Mouse (Mus musculus) spleen, postnatal 10 days (tissue): ENCODE results near the gene Srsf2.
"Not testable (repeated sequence)": the region's sequence is repeated elsewhere in the genome, so short reads cannot be mapped to it uniquely, and the experiment has no call there.

ENCODE experiments used
- DNase-seq, 2 experiments: peaks; one replicate each; pipeline ENCODE4 v3.0.0; 2021 to 2022; ENCODE audit warnings: low spot score in 2 of 2

The Srsf2 gene

DNA sequence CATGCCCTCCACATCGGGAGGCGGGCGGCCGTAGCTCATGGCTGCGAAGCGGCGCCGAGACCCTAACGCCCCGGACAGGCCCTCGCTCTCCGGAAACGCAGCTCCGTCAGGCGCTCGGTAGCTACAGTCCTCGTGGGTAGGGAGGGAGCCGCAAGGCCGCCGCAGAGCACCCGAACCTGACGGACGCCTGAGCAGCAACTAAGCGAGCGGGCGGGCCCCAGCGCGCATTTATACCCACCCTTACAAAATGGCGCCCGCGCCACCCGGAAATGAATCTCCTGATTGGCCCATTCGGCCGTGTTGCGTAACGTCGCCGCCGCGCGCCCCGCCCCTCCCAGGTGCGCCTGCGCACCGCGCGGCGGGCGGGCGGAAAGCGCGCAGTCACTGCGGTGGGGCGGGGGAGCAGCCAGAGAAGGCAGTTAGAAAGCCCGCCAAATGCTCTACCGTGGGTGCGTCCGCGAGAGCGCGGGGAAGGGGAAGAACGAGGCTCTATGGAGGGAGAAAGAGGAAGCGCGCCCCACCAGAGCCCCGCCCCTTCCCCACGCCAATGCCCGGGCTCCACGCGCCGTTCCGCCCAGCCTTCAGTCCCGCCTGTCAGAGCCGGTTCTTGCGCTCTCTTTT, at the start of gene Srsf2:
Gene Srsf2, minus strand, starts transcription at position 204 of the 621 bp plus-strand sequence.
- DNase-seq: peak; percentile 96 to 98

DNA sequence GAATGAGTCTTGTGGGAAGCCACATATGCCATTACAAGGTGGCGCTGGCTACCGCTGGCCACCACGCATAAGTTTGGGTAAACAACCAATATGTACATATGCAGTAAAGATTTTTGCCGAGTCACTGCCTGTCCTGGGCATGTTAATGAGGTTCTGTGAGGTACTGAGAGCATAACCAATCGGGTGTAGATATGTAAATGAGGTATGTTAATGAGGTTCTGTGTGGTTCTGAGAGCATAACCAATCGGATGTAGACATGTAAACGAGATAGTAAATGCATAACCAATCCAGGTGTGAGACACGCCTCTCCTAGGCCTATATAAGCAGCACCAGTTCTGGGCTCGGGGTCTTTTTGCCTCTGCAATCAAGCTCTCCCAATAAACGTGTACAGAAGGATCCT, 49.7 kb upstream of the Srsf2 start:
- not testable (repeated sequence) for DNase-seq

DNA sequence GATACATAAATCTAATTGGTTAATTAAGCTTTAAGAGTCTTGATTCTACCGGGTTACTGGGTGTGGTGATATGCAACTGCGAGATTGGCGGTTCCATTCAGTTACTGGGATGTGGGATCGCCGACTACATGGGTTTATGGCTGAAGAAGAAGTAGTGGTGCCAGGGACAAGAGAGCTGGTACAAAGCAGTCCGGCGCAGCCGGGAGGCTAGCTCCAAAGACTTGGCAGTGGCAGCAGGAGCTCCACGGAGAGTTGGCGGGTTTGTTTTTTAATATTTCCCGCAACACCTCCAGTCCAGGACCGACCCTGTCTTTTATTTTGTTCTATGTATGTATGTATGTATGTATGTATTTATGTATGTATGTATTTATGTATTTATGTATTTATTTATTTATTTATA, 46.4 kb upstream of the Srsf2 start:
- DNase-seq: no peak

DNA sequence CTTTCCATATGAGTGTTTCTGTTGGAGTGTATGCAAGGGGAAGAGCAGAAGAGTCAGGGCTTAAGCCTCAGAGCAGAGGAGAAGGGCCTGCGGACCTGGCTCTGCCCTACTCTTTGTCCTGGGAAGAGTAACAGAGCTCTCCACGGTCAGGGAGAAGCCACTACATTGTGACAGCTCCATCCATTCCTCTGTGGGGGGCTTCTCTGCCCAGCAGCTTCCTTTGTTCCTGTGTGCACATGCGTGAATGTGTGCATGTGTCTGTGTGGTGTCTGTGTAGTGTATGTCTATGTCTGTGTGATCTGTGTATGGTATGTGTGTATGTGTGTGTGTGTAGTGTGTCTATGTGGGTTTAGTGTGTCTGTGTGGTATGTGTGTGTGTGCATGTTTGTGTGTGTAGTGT, 42.5 kb upstream of the Srsf2 start:
- no peak for DNase-seq

DNA sequence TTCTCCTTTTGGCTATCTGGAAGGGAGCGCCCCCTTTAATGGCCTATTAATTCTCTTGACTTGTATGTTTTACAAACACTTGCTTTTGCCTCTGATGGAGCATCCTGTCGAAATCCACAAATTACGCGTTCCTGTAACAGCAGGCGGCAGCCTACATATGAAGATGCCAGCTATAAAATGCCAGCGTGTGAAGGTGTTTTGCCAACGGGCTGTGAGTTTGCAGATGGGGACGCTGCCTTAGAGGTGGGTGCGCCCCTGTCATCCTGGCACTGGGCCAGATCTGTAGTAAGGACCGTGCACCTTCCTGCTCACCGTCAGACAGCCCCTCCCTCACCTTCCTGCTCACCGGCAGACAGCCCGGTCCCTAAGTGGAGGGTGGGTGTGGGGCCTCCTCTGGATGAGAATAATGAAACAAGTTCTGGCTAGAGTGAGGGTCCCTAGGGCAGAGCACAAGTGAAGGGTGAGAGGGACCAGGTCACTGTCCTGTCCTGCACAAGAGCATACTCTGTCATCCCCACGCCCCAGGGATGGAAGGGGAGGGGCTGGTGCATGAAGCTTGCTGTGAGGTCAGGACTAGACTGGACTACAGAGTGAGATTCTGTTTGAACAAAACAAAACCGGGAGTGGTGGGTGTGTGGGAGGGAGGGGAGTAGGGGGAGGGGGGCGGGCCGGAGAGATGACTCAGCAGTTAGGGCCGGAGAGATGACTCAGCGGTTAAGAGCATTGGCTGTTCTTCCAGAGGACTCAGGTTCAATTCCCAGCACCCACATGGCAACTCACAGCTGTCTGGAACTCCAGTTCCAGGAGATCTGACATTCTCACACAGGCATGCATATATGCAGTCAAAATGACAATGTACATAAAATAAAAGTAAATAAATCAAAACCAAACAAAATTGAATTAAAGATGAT, 40.9 kb upstream of the Srsf2 start:
- DNase-seq: no peak

DNA sequence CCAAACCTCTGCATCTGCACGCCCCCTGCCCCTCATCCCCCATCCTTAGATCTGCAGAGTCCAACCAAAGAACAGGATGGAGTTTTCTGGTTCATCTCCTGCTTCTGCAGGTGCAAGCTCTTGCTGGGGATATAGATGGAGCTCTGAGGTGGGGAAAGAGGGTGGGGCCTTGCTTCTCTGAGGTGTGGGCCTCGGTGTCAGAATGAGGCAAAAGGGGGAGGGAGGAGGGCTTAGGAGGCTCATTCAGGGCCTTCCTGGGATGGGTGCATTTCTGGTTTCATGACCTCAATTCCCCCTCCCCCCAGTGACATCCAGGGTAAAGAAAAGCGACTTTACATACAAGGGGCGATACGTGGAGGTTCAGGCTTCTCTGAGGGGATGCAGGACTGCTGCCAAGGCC, 34.2 kb upstream of the Srsf2 start:
- no peak for DNase-seq

DNA sequence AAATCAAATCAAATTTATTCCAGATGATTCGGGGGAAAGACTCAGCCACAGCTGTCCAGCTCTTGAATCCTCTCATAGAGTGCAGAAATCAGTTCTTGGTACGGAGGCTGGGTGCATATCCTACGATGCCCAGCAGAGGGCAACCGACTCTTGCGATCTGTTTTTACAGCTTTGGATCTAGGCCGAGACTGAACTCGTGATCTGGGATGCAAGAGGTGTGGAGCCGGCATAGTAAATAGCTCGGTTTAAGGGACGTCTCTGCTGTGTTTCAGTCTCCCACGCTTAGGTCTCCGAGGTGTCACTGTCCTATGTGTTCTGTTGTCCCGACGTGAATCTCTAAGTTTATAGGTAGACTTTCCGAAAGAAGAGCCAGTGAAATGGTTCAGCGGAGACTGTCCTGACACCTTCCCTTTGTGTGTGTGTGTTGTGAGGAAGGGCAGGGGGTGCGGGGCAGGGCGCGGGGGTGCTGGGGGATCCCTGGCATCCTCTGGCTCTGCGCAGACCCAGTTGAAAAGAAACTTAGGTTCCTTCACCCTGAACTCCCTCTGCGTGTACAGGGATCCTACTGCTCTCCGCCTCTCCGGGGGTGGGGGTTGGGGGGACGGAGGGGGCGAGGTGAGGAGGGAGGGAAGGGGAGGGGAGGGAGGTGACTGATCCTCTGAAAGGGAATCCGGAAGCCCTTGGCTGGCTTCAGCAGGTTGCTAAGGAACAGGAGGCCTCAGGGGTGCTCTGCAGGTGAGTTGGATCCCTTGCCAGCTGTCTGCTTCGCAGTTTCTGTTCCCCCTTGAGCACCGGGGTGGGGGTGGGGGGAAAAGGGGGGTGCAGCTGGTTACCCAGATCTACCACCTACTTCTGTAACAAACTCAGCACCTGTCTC, 32.6 kb upstream of the Srsf2 start:
- DNase-seq: peak; percentile 49 to 74

DNA sequence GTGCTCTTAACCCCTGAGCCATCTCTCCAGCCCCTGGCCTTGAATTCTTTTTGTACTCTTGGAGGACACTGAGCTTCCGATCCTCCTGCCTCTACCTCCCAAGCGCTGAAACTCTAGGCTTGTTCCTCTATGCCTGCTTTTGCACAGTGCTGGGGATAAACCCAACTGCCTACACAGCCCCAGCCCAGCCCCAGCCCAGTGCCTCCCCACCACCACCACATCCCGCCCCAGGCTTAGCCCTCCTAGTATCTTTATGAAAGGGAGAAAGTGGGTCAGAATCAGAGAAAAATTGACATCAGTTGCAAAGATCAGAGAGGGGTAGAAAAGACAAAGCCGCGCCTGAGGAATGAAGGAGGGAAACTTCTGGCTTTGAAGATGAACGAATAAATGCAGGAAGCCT, 31.2 kb upstream of the Srsf2 start:
- no peak for DNase-seq

DNA sequence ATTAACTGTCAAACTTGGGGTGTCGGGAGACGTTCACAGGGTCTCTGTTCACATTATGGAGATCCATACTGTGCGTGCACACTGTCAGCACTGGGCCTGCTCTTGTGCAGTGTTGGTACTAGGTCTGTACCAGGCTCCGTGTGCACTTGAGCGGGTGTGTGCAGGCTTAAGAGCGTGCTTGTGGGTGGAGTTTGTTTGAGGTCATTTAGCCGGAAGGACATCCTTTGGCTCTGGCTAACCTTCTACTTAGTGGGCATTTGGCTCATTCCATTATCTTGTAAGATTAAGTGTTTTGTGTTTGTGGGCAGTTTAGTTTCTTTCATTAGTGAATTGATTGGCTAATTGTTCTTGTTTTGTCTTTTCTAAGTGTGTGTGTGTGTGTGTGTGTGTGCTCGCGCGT, 29.6 kb upstream of the Srsf2 start:
- no peak for DNase-seq

DNA sequence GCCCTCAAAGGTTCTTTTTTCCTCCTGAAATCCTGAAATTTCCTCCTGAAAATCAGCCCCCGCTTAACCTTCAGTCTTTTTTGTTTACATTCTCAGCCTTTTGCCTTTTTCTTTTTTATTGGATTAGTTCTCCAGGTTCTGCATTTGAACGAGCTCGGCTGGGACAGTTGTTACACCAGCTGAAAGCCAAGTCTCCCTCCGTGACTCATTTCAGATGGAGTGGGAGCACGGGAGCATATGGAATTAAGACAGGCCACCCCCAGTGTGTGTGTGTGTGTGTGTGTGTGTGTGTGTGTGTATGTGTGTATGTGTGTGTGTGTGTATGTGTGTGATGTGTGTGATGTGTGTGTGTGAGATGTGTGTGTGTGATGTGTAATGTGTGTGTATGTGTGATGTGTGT, 28.5 kb upstream of the Srsf2 start:
- DNase-seq: no peak

DNA sequence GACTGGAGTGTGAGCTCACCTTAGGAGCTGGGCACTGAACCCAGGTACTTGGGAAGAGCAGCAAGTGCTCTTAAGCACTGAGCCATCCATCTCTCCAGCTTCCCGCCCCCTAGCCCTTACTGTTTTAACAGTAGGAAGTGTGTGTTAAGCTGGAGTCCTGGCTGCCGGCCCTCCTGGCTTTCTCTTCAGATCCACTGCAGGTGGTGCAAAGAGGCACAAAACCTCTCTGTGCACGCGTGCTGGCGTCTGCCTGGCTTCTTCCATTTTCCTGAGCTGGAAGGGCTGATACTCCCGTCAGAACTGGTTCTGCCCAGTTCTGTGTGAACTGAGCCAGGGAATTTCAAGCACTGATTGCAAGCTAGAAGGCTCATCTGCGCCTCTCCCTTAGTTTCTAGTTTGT, 27.9 kb upstream of the Srsf2 start:
- DNase-seq: no peak

DNA sequence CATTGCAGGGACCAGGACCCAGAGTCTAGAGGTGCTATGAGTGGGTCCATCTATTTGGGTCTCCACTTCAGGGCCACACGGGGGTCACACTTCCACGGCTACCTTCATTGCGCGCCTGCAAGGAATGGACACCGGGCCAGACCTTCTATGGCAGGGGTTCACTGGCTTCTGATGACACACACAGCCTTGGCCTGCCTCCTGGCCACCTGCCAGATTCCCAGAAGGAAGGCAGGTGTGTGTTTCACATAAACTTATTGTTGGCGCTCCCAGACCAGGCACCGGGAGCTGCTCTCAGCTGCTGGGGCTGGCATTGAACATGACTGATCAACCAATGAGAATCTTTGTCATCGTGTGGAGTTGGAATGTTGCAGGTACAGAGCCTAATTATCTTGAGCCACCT, 25.6 kb upstream of the Srsf2 start:
- no peak for DNase-seq

DNA sequence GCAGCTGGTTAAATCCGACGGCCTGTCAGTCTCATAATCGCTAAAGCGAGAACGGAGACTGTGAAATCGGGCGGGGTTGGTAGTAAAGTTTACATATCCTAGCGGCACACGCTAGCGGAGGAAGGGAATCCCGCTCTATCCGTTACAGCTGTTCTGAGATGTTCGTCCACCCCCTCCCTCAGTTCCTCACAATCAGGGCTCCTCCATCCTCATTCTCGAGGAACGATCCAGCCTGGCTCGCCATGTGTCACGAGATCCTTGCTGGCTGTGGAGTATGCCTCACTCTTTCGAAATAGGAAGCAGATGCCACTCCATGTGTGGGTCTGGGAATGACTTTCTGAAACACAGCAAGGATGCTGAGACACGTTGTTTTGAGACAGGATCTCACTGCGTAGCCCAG, 21.1 kb upstream of the Srsf2 start:
- DNase-seq: no peak

DNA sequence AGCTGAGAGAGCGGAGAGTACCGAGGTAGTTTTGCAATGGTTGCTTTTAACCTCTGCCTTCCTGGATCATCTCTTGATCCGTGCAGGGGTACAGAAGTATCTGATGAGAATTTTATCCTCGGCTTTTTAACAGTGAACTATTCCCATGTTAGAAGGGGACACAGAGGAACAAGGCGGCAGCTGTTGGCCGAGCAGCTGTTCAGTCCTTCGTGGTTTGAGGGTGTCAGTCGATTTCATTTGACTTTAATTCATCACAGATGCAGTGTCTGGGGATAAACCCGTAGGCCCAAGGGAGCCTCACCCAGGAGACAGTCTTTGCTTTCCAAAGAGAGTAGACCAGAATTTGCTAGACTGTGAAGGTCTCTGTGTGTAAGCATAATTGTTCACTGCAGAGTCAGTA, 18.6 kb upstream of the Srsf2 start:
- no peak for DNase-seq

DNA sequence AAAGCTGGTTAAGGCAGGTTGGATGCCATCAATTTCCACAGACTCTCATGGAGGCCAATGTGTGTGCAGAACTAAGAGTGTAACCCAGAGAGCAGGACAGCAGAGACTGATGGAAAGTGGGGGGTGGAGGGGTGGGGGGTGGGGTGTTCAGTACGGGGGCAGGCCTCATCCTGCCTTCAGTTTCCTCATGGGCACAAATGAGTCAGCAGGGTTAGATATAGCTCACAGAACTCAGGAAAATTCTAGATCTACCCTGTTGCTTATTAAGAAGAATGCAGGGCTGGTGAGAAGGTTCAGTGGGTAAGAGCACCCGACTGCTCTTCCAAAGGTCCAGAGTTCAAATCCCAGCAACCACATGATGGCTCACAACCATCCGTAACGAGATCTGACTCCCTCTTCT, 16.7 kb upstream of the Srsf2 start:
- DNase-seq: no peak

DNA sequence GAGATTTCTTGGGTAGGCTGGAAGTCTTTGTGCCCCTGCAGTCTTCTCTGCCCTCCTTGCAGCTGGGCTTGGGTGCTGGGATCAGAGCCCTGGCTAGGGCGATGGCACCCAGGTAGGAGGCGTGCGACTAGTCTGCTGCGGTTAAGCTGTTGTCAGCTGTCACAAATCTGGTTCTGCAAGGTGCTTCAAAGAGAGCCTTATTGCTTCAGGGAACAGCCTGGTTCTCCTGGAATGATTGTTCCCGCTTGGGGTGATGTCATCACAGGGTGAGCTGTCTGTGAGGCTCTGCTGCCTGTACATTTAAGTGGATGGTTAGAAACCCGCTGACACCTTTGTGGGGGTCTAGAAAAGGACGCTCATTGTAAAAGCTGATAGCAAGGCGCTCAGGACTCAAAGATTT, 16.3 kb upstream of the Srsf2 start:
- DNase-seq: no peak

DNA sequence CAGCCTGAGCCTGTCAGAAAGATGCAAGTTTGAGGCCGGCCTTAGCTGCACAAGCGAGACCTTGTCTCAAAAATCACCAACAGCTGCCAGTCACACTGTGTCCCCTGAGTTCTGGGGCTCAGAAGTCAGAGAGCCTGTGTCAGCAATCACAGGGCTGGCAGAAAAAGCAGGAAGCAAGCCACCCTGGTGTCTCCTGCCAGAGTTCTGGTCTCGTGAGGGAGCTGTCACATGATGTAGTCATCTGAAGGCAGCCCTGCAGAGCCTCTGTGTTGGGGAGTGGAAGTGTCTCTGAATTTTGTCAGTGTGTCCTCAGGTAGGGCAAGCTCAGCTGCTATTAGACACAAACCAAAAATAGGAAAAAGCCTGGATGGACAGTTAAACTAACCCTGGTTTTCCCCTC, 15.2 kb upstream of the Srsf2 start:
- no peak for DNase-seq

DNA sequence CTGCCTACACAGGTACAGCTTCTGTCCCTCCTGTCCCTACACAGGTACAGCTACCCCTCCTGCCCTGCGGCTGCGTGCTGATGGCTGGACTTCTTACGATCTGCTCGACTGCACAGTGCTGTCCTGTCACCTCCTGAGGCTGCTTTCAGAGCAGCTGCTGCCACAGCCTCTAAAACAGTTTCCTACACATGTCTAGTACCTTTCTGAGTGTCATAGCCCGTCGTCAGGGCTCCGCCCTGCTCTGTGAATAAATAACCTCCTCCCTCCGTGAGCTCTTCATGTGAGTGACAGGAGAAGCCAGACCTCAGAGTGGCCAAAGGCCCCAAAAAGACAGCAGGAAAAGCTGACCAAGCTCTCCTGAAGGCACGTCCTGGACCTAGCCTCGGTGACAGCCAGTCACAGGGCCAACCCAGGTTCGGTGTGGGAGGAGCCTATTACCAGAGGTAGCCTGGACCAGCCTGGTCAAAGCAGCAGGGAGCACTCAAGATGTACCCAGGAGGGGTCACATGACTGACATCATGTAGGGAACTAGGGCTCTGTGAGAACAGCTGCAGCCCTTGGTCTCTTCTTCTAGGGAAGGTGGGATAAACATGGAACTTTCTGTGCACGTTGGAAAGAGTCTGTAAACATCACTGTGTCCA, 13.2 kb upstream of the Srsf2 start:
- DNase-seq: no peak

DNA sequence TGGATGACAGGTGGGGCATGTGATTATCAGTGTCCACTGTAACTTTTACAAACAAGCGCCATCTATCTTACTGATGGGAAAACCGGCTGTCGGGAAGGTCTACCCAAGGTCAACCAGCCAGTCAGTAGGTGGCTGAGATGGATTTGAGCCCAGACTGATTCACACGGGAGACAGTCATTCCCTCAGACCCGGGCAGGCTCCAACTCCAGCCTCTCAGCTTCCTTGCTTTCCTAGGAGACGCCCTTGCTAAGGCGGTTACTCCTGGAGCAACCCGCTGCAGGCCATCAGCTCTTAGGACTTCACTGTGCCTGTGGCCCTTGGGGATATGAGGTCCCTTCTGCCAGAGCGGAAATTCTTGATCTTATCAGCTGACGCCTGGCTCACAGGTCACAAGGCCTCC, 11.6 kb upstream of the Srsf2 start:
- DNase-seq: no peak

DNA sequence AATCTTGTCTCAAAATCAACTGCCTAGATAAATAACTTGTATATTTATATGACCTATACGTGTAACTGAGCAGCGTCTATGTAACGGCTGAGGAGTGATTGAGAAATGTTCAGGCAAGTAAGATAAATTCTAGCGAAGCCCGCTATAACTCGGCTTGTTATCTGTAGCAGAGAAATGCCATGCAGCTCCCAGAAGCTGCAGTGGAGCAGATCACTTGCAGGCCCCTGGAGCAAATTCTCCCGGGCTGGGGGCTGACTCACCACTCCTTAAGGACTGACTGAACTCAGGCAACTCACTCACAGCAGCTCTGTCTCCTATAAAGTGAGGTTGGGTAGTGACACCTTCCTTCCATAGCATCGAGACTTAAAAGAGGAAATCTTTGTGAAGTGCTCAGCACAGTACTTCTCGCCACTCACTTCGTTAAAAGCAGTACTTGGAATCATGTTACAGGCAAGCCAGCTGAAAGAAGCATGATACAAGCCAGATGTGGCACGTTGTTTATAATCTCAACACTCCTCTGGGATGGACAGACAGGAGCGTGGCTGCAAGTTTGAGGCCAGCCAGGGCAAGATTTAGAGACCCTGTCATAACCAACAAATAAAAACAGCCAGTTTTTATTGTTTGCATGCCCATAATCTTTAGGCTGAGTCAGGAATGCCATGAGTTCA, 4.4 kb upstream of the Srsf2 start:
- no peak for DNase-seq

DNA sequence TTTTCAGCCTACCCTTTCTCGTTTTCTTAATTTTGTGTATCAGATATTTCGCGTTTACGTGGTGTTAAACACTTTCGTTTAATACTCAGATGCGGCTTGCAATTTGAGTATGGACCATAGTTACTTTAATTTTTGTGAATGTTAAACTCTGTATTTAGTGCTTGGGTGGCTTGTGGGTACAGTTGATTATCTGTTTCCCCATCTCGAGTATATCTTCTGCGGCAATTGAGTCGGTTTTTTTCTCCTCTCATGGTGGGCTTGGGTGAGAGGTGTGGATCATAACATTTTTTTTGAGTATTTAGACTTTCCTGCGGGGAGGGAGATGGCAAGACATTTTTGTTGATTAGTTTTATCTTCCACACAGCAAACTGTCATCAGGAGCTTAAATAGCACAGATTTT, 1.4 kb upstream of the Srsf2 start:
- DNase-seq: no peak
